Mouse (Mus musculus) heart, adult 2 months (tissue): ENCODE measurements around the gene Rtl10. TPM values are rescaled to one million over a fixed set of nuclear protein-coding genes. Genes with fewer than 3 reads are reported as not detected.

Source experiments
- DNase-seq, 2 experiments: peaks; one replicate each; pipeline ENCODE4 v3.0.0; 2021
- H3K27ac ChIP-seq: fragments of 200-600 bp; 2 replicates; pipeline ENCODE4 v1.8.1; 2022
- H3K27me3 ChIP-seq: fragments of 200-500 bp; 2 replicates; pipeline ENCODE4 v1.6.1; 2012; ENCODE audit warnings: mild to moderate bottlenecking, low read length, inconsistent platforms, mixed read lengths; ENCODE audit not compliant: control insufficient read depth, insufficient read depth
- H3K36me3 ChIP-seq: fragments of 200-500 bp; 2 replicates; pipeline ENCODE4 v1.6.1; 2012; ENCODE audit warnings: low read length, inconsistent platforms; ENCODE audit not compliant: control insufficient read depth, insufficient read depth
- H3K4me1 ChIP-seq: fragments of 200-500 bp; 2 replicates; pipeline ENCODE4 v1.6.1; 2011; ENCODE audit warnings: low read length; ENCODE audit not compliant: control insufficient read depth, insufficient read depth
- H3K4me3 ChIP-seq: fragments of 200-600 bp; 2 replicates; pipeline ENCODE4 v1.8.1; 2022
- H3K79me2 ChIP-seq: fragments of 200-500 bp; replicated peaks from 2 replicates; pipeline ENCODE4 v1.6.1; 2012; ENCODE audit warnings: mild to moderate bottlenecking, inconsistent platforms, low read length, moderate library complexity, mixed read lengths; ENCODE audit not compliant: control insufficient read depth, insufficient read depth
- H3K9ac ChIP-seq: fragments of 200-500 bp; 2 replicates; pipeline ENCODE4 v1.6.1; 2012; ENCODE audit warnings: low read depth, mild to moderate bottlenecking, control low read depth, inconsistent platforms, low read length, mixed read lengths
- CTCF ChIP-seq: fragments of 200-600 bp; IDR thresholded peaks from 2 replicates; pipeline ENCODE4 v1.8.1; 2022; ENCODE audit warnings: antibody characterized with exemption, mild to moderate bottlenecking, moderate library complexity
- EP300 ChIP-seq: fragments of 200-500 bp; IDR thresholded peaks from 2 replicates; pipeline ENCODE4 v1.6.1; 2011; ENCODE audit warnings: low read depth, low read length, control low read depth; ENCODE audit not compliant: insufficient read depth
- POLR2A ChIP-seq: fragments of 200-500 bp; IDR thresholded peaks from 2 replicates; pipeline ENCODE4 v1.6.1; 2011; ENCODE audit warnings: mild to moderate bottlenecking, low read depth, low read length, control low read depth; ENCODE audit not compliant: insufficient read depth
- WGBS: fragments of 180-500 bp; shearing (Covaris S2); methylation state at CpG from one replicate; pipeline ENCODE4 v1.1.7; 2018; 5-methylcytosine and 5-hydroxymethylcytosine counted together
- intact Hi-C: fragments of 180-260 bp; cut with DNase I; formaldehyde crosslinking; loops from one replicate; pipeline ENCODE4 v1.15.1; 2025
- long read RNA-seq: library from polyadenylated mRNA; stranded (forward); transcript quantifications from one replicate; pipeline ENCODE4 v2.0.0, GENCODE M21; 2021
- polyA plus RNA-seq: library from polyadenylated mRNA; depleted of rRNA; stranded (reverse); fragments of >200 nt; gene quantifications from 2 replicates; pipeline ENCODE4 v1.2.3, GENCODE M21; 2012; rRNA removed
- total RNA-seq, 2 experiments: library from RNA; stranded (reverse); gene quantifications; 2 replicates each; pipeline ENCODE4 v1.2.3; 2021

Rtl10 gene
- 1 to 10 TPM; 3.4 to 3.9 TPM for total RNA-seq
- 3.1 and 3.4 TPM in 2 replicates for polyA plus RNA-seq
- long read RNA-seq, partial matches to known transcripts, result 0 of 1 reads
- long read RNA-seq, other reads (novel, unspliced or antisense), result 0 of 1 reads

DNA sequence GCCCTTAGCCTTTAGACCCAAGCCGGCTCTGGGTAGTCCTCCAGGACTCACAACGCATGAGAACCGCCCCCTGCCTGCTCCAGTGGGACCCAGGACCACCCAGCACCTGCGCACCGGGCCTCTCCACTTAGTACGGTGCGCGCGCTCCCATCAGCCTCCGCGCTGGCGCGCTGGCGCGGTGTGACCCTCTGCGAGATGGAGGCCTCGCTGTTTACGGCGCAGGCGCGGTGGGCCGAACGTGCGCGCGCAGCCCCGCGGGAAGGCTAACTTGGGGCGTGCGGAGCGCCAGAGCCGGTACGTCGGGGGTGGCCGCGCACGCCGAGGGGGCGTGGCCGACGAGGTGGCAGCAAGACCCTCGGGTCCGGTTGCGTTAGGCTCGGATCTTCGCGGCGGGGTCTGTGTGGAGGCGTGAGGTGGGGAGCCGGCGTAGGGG, at the start of gene Rtl10, which contains the start of gene Gnb1l:
Gene Rtl10 (plus strand): TSS at position 344 of the 433 bp plus-strand sequence.
Gene Gnb1l (plus strand): TSS at position 156 of the 433 bp plus-strand sequence.
- peak; percentile 96 to 97 for DNase-seq
- no peaks in the 10 kb centered on the region for H3K36me3 ChIP-seq
- H3K4me1 ChIP-seq, result peaks cover 4% of the 10 kb centered on the region
- no peaks in the 10 kb centered on the region for H3K79me2 ChIP-seq
- peak within 1 kb of the TSS; percentile 87 for H3K4me3 ChIP-seq
- no peaks in the 10 kb centered on the region for H3K27me3 ChIP-seq
- under 1% methylated on average over 51 of the region's 51 CpGs for WGBS
- H3K27ac ChIP-seq, result peak within 1 kb of the TSS; percentile 86
- TF ChIP-seq EP300 (0 out of 2 replicates have a peak, but pooled peaks have one; percentile 12), POLR2A (peak; percentile 87), CTCF (no peak)
- peak within 1 kb of the TSS; percentile 90 for H3K9ac ChIP-seq
- intact Hi-C loops, result loop anchor here (2.0 to 10.0 kb wide), 2 partner anchors 34 to 316 kb away; partner anchors contain the start of genes Cdc45 and Ufd1

DNA sequence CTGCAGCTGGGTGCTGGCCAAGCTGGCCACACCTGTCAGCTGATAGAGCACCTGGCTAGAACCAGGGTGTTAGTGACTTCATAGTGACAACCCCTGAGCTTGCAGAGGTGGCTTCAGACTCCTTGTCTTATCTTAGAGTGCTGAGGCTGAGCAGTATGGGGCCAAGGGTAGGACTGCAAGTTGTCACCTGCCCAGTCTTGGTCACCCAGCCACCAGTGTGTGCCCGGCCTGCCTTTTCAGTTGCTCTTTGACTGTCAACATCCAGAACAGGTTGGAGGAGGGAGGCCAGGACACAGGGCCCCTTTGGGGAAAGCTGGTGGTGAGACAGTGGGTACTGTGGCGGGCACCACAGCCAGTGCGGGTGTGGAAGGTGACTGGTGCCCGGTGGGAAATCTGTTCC, 49.7 kb upstream of the Rtl10 start:
- intact Hi-C loops, result no loop called here
- no peak overlapping the region for H3K4me3 ChIP-seq
- no peaks in the 10 kb centered on the region for H3K27me3 ChIP-seq
- H3K79me2 ChIP-seq, result no peaks in the 10 kb centered on the region
- no peak overlapping the region for H3K9ac ChIP-seq
- H3K27ac ChIP-seq, result no peak overlapping the region
- WGBS, result 94% methylated on average over 4 of the region's 4 CpGs
- DNase-seq, result no peak
- H3K4me1 ChIP-seq, result no peaks in the 10 kb centered on the region; the same call in 1 of the 2 replicates
- H3K36me3 ChIP-seq, result no peaks in the 10 kb centered on the region
- no peak for TF ChIP-seq CTCF
- TF ChIP-seq EP300, result no peak
- no peak for TF ChIP-seq POLR2A

DNA sequence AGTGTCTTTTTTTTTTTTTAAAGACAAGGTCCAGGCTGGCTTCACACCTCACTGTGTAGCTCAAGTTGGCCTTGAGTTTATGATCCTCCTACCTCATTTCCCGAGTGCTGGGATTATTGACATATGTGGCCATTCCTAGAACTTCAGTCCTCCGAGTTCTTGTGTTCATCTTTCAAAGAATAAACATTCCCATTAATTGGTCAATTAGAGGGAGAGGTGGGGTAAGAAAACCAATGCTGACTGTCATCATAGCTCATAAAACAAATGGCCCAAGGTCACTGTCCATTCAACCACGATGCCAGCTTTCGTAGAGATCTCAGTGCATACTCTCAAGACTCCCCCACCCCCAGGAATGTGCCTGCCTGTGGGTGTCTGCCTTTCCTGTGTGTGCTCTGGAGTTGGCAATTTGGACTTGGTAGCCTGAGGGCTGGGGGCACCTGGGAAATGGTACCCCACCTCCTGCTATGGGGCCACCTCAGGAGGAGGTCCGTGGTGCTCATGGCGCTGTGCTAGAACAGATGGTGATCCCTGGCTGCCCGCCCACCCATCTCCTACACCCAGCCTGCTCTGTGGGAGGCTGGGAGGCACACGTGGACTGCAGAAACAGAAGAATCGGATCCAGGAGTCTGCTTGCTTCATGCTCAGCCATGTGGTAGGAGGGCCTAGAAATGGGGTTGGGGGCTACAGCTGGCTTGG, 47.1 kb upstream of the Rtl10 start:
- H3K79me2 ChIP-seq, result no peaks in the 10 kb centered on the region
- no peak overlapping the region for H3K27ac ChIP-seq
- H3K36me3 ChIP-seq, result no peaks in the 10 kb centered on the region
- no peak for DNase-seq
- no peaks in the 10 kb centered on the region; the same call in 1 of the 2 replicates for H3K4me1 ChIP-seq
- WGBS, result 79% methylated on average over 9 of the region's 9 CpGs
- no peak overlapping the region for H3K4me3 ChIP-seq
- TF ChIP-seq EP300 (no peak), POLR2A (no peak), CTCF (no peak)
- no peak overlapping the region for H3K9ac ChIP-seq
- no peaks in the 10 kb centered on the region for H3K27me3 ChIP-seq
- intact Hi-C loops, result no loop called here

GRCm38 (mm10) chr16:18452361-18452862, 46.3 kb upstream of the Rtl10 start:
- Histone ChIP-seq H3K9ac (no peak overlapping the region), H3K4me3 (no peak overlapping the region), H3K4me1 (no peaks in the 10 kb centered on the region; the same call in 1 of the 2 replicates), H3K36me3 (no peaks in the 10 kb centered on the region), H3K27me3 (no peaks in the 10 kb centered on the region), H3K79me2 (no peaks in the 10 kb centered on the region), H3K27ac (no peak overlapping the region)
- intact Hi-C loops, result no loop called here
- 92% methylated on average over 8 of the region's 8 CpGs for WGBS
- TF ChIP-seq EP300 (no peak), CTCF (no peak), POLR2A (no peak)
- no peak for DNase-seq

DNA sequence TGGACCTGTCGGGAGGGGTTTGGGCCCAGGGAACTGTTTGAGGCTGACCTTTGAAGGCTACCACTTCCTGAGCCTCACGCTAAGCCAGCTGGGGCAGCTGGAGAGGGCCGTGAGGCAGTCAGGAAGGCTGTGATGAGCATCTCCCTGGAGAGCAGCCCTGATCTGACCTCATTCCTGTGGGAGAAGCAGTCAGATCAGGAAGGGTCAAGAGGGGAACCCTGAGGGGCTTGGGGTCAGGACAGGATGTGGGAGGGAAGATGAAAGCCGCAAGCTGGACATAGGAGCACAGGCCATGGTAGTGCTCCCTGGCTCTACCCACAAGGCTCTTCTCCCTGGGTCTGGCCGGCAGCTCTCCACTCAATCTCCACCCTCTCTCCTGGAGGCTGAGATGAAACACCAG, 44.9 kb upstream of the Rtl10 start:
- peaks cover 1% of the 10 kb centered on the region for H3K4me1 ChIP-seq
- no peaks in the 10 kb centered on the region for H3K79me2 ChIP-seq
- no peak for DNase-seq
- H3K4me3 ChIP-seq, result no peak overlapping the region
- no peak overlapping the region for H3K27ac ChIP-seq
- WGBS, result 36% methylated on average over 5 of the region's 5 CpGs
- no peak overlapping the region for H3K9ac ChIP-seq
- intact Hi-C loops, result no loop called here
- no peaks in the 10 kb centered on the region for H3K36me3 ChIP-seq
- no peaks in the 10 kb centered on the region for H3K27me3 ChIP-seq
- no peak for TF ChIP-seq CTCF
- no peak for TF ChIP-seq POLR2A
- TF ChIP-seq EP300, result no peak

GRCm38 (mm10) chr16:18455407-18455806, 43.3 kb upstream of the Rtl10 start:
- WGBS, result 85% methylated on average over 6 of the region's 6 CpGs
- no peak overlapping the region for H3K4me3 ChIP-seq
- no peak for TF ChIP-seq POLR2A
- no peak for TF ChIP-seq CTCF
- TF ChIP-seq EP300, result no peak
- H3K9ac ChIP-seq, result no peak overlapping the region
- H3K27me3 ChIP-seq, result no peaks in the 10 kb centered on the region
- no peaks in the 10 kb centered on the region for H3K36me3 ChIP-seq
- H3K4me1 ChIP-seq, result peaks cover 9% of the 10 kb centered on the region
- H3K27ac ChIP-seq, result no peak overlapping the region
- no peaks in the 10 kb centered on the region for H3K79me2 ChIP-seq
- intact Hi-C loops, result no loop called here
- DNase-seq, result no peak
